8 mouse cellular contexts compared by ENCODE assay signal in genomic region chr15:13173840-13174617, GRCm38 (mm10). TPM values are rescaled to one million over a fixed set of nuclear protein-coding genes. Genes with fewer than 3 reads are reported as not detected.
A peak's percentile ranks its signal among the peaks of the same experiment; 100 is the strongest.
DNase-seq lines count a peak whose midpoint lies in the region; ATAC-seq and TF ChIP-seq lines count a peak whose summit lies in the region.

No protein-coding gene starts in this region.

- H3K9me3 ChIP-seq in liver, embryonic 12.5 days (replicated peaks): no peaks in the 10 kb centered on the region
- no peaks in the 10 kb centered on the region for H3K9me3 ChIP-seq in stomach, postnatal 0 days (ENCODE audit: control insufficient read depth, low read length)

- TF ChIP-seq EP300 in stomach, postnatal 0 days (optimal IDR thresholded peaks at IDR 0.05): no peak

- H3K4me1 ChIP-seq in cerebellum, adult 2 months (ENCODE audit: control insufficient read depth, insufficient read depth, low read length): peaks cover 3% of the 10 kb centered on the region; the same call in 1 of the 2 replicates
- no peaks in the 10 kb centered on the region for H3K4me1 ChIP-seq in liver, embryonic 12.5 days
- no peaks in the 10 kb centered on the region; the same call in 1 of the 2 replicates for H3K4me1 ChIP-seq in stomach, postnatal 0 days (replicated peaks; ENCODE audit: control insufficient read depth, insufficient read depth)

- ATAC-seq in liver, embryonic 12.5 days: no peak
- no peak for ATAC-seq in stomach, postnatal 0 days (ENCODE audit: low FRiP score, low TSS enrichment)
- no peak for ATAC-seq in megakaryocyte, adult 5-6 weeks (ENCODE audit: poor library complexity, severe bottlenecking)

- no peak for TF ChIP-seq CTCF in cerebellum, adult 2 months (IDR thresholded peaks at IDR 0.05; ENCODE audit: borderline replicate concordance, insufficient read depth, low read depth, low read length)
- TF ChIP-seq CTCF in stomach, postnatal 0 days (IDR thresholded peaks at IDR 0.05; ENCODE audit: low read depth): no peak

- peak overlapping the region; percentile 63 for H3K4me2 ChIP-seq in liver, embryonic 12.5 days
- peak overlapping the region; percentile 81 for H3K4me2 ChIP-seq in stomach, postnatal 0 days (replicated peaks; ENCODE audit: low read depth)

- no peak overlapping the region for H3K27ac ChIP-seq in cerebellum, adult 2 months (ENCODE audit: insufficient read depth, low read length)
- no peak overlapping the region for H3K27ac ChIP-seq in liver, embryonic 12.5 days
- no peak overlapping the region for H3K27ac ChIP-seq in stomach, postnatal 0 days (replicated peaks)

- no peaks in the 10 kb centered on the region for H3K36me3 ChIP-seq in liver, embryonic 12.5 days
- no peaks in the 10 kb centered on the region for H3K36me3 ChIP-seq in stomach, postnatal 0 days (ENCODE audit: control insufficient read depth, insufficient read depth, low read length)

- no peak for DNase-seq in cerebellum, adult 2 months
- DNase-seq in cerebellum, postnatal 36 days: no peak
- DNase-seq in right cerebral cortex, adult 18-20 months: peak; percentile 7
- no peak for DNase-seq in right cerebral cortex, postnatal 36 days (ENCODE audit: low spot score in 2 of 2)
- no peak for DNase-seq in stomach, postnatal 0 days (ENCODE audit: low spot score)
- no peak for DNase-seq in c-Kit-positive CD71-positive TER-119-positive erythroid progenitor cells, embryonic 14.5 days (ENCODE audit: low spot score)

- no peak overlapping the region for H3K9ac ChIP-seq in liver, embryonic 12.5 days
- H3K9ac ChIP-seq in stomach, postnatal 0 days (ENCODE audit: low read length): no peak overlapping the region

- no peak for TF ChIP-seq POLR2A in cerebellum, adult 2 months (IDR thresholded peaks at IDR 0.05; ENCODE audit: borderline replicate concordance, insufficient read depth, low read length)

- peak overlapping the region; percentile 60 for H3K4me3 ChIP-seq in cerebellum, adult 2 months (replicated peaks; ENCODE audit: insufficient read depth, low read depth, low read length)
- peak overlapping the region; percentile 43; the same call in 1 of the 2 replicates for H3K4me3 ChIP-seq in liver, embryonic 12.5 days
- peak overlapping the region; percentile 52 for H3K4me3 ChIP-seq in stomach, postnatal 0 days (ENCODE audit: low read depth, low read length)

- WGBS in cerebellum, adult 2 months: 4% methylated on average over 27 of the region's 27 CpGs
- 3% methylated on average over 27 of the region's 27 CpGs for WGBS in liver, embryonic 12.5 days (ENCODE audit: insufficient replicate concordance)
- 2% methylated on average over 27 of the region's 27 CpGs for WGBS in stomach, postnatal 0 days

- no peaks in the 10 kb centered on the region; the same call in 1 of the 2 replicates for H3K27me3 ChIP-seq in cerebellum, adult 2 months (ENCODE audit: control insufficient read depth, insufficient read depth, low read length)
- H3K27me3 ChIP-seq in liver, embryonic 12.5 days (replicated peaks): peaks cover 60% of the 10 kb centered on the region
- H3K27me3 ChIP-seq in stomach, postnatal 0 days (ENCODE audit: control insufficient read depth, insufficient read depth, low read length): no peaks in the 10 kb centered on the region; the same call in 1 of the 2 replicates

RNA-seq across cellular contexts. Expression of gene Cdh6, which starts 0.6 kb away (rescaled TPM):
- polyA plus RNA-seq in cerebellum, adult 2 months (2012; rRNA removed): 2.0 and 2.8 TPM in 2 replicates
- 0.24 and 0.29 TPM in 2 replicates for polyA plus RNA-seq in liver, embryonic 12.5 days (2016; fragmentation: Nextera tagmentation; extraction: Ambion mirVana)
- polyA plus RNA-seq in stomach, postnatal 0 days (2015; fragmentation: Nextera tagmentation; extraction: Ambion mirVana): 2.1 TPM in 2 replicates
- not detected in 2 replicates for total RNA-seq in megakaryocyte, adult 5-6 weeks (2015)
- not detected in 2 replicates for total RNA-seq in megakaryocyte, adult 5-6 weeks (2017)
